Mouse (Mus musculus) layer of hippocampus, postnatal 25 days (tissue): Measurements from ENCODE around the gene Cited2. TPM values are rescaled to one million over a fixed set of nuclear protein-coding genes. Genes with fewer than 3 reads are reported as not detected.

ENCODE experiments used
- DNase-seq, 2 experiments: peaks; one replicate each; pipeline ENCODE4 v3.0.0; 2022; ENCODE audit warnings: mixed read lengths in 2 of 2, low spot score in 1 of 2; ENCODE audit errors: extremely low spot score in 1 of 2
- total RNA-seq, 2 experiments: library from RNA; stranded (reverse); gene quantifications; 2 replicates each; pipeline ENCODE4 v1.2.3; 2021

The Cited2 gene
- 10 to 100 TPM; 33.0 to 39.9 TPM for total RNA-seq

- DNase-seq, result peak; percentile 100
Measured at GRCm38 (mm10) chr10:17722653-17723410, at the start of gene Cited2. Cited2 (plus strand) TSS chr10:17723218.

GRCm38 (mm10) chr10:17674454-17674853, 48.6 kb upstream of the Cited2 start:
- DNase-seq, result no peak

- DNase-seq, result no peak
Measured at GRCm38 (mm10) chr10:17674869-17675268, 48.1 kb upstream of the Cited2 start.

- DNase-seq, result no peak
Measured at GRCm38 (mm10) chr10:17676464-17676863, 46.6 kb upstream of the Cited2 start.

GRCm38 (mm10) chr10:17677308-17677707, 45.7 kb upstream of the Cited2 start:
- DNase-seq, result no peak

GRCm38 (mm10) chr10:17680432-17681382, 42.3 kb upstream of the Cited2 start:
- no peak for DNase-seq

- no peak for DNase-seq
Measured at GRCm38 (mm10) chr10:17681386-17681785, 41.6 kb upstream of the Cited2 start.

- DNase-seq, result no peak
Measured at GRCm38 (mm10) chr10:17683852-17684428, 39.1 kb upstream of the Cited2 start.

- no peak for DNase-seq
Measured at GRCm38 (mm10) chr10:17689806-17690205, 33.2 kb upstream of the Cited2 start.

GRCm38 (mm10) chr10:17691709-17692108, 31.3 kb upstream of the Cited2 start:
- DNase-seq, result no peak

GRCm38 (mm10) chr10:17695801-17696200, 27.2 kb upstream of the Cited2 start:
- DNase-seq, result no peak

GRCm38 (mm10) chr10:17697376-17698265, 25.4 kb upstream of the Cited2 start:
- DNase-seq, result no peak

- no peak for DNase-seq
Measured at GRCm38 (mm10) chr10:17705466-17705973, 17.5 kb upstream of the Cited2 start.

GRCm38 (mm10) chr10:17710753-17711152, 12.3 kb upstream of the Cited2 start:
- DNase-seq, result no peak

GRCm38 (mm10) chr10:17719009-17719570, 3.9 kb upstream of the Cited2 start:
- no peak for DNase-seq

GRCm38 (mm10) chr10:17719646-17720045, 3.4 kb upstream of the Cited2 start:
- no peak for DNase-seq

GRCm38 (mm10) chr10:17720891-17721601, 2.0 kb upstream of the Cited2 start:
- no peak for DNase-seq

GRCm38 (mm10) chr10:17721602-17722121, 1.4 kb upstream of the Cited2 start:
- peak in 1 of 2 experiments; percentile 26 for DNase-seq

- DNase-seq, result peak; percentile 97 to 98
Measured at GRCm38 (mm10) chr10:17722158-17722557, 860 bp upstream of the Cited2 start.
